Mouse (Mus musculus) right cerebral cortex, postnatal 10 days (tissue): ENCODE measurements around the gene Lingo3.
A peak's percentile ranks its signal among the peaks of the same experiment; 100 is the strongest.

ENCODE experiments used
- DNase-seq, 2 experiments: peaks; one replicate each; pipeline ENCODE4 v3.0.0; 2021; ENCODE audit warnings: low spot score in 2 of 2

Lingo3 gene

GRCm38 (mm10) chr10:80843931-80844547, at the start of gene Lingo3:
Lingo3 (minus strand) TSS chr10:80844039.
- peak; percentile 77 to 80 for DNase-seq

GRCm38 (mm10) chr10:80887181-80887580, 43.3 kb upstream of the Lingo3 start:
- peak in 1 of 2 experiments; percentile 28 for DNase-seq

DNA sequence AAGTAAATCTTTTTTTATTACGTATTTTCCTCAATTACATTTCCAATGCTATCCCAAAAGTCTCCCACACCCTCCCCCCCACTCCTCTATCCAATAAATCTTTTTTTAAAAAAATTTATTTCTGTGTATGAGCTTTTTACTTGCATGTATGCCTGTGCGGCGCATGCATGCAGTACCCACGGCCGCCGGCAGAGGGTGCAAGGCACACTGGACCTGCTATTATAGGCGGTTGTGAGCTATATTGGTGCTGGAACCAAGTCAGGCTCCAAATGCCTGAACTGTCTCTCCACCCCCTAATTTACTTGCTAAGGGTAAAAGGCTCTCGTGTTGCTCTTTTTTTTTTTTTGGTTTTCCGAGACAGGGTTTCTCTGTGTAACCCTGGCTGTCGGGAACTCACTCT, 37.5 kb upstream of the Lingo3 start:
- DNase-seq: peak; percentile 80

GRCm38 (mm10) chr10:80880901-80881300, 37.1 kb upstream of the Lingo3 start:
- DNase-seq: no peak

- peak in 1 of 2 experiments; percentile 77 for DNase-seq
Measured at GRCm38 (mm10) chr10:80880131-80880641, 36.3 kb upstream of the Lingo3 start.

- no peak for DNase-seq
Measured at GRCm38 (mm10) chr10:80876594-80876993, 32.8 kb upstream of the Lingo3 start.

GRCm38 (mm10) chr10:80876028-80876427, 32.2 kb upstream of the Lingo3 start:
- peak in 1 of 2 experiments; percentile 72 for DNase-seq

DNA sequence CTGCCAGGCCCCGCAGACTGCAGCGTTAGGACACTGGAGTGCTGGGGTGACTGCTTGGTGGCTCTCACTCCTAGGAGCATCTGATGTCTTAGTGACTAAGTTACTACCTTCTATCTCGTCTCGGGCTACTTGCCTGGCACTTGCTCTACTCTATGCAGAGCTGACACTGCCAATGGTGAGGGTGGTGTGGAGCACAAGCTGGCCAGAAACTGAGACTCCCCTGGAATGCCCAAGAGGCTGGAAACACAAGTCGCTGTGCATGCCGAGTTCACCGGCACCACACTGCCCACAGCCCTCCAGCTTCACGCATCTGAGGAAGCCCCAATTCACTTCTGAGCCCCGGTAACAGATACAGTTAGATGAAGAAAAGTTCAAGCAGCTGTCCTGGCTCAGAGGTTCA, 30.2 kb upstream of the Lingo3 start:
- DNase-seq: peak in 1 of 2 experiments; percentile 22

GRCm38 (mm10) chr10:80871581-80871980, 27.7 kb upstream of the Lingo3 start, which contains the start of gene Tmprss9:
Tmprss9 (plus strand) TSS chr10:80871848.
- DNase-seq: no peak

GRCm38 (mm10) chr10:80870993-80871392, 27.2 kb upstream of the Lingo3 start:
- no peak for DNase-seq

- no peak for DNase-seq
Measured at GRCm38 (mm10) chr10:80864446-80864845, 20.6 kb upstream of the Lingo3 start.

DNA sequence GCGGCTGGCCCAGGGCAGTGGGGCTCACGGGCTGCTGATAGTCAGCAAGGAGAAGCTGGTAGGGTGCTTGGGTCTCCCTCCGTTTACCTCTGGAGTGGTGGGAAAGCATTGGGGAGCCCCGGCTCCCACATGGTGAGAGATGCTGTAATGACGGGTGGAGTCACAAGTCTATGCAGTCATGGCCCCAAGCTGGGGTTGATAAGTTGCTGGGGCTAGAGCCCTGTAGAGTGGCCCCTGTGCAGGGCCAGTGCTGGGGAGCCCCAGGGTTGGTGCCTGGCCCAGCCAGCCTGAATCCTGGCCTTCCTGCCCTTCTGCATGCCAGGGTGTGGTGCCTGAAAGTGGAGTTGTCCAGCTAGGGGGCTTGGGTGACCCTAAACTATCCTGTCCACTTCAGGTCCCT, 18.5 kb upstream of the Lingo3 start:
- no peak for DNase-seq

- no peak for DNase-seq
Measured at GRCm38 (mm10) chr10:80858350-80858935, 14.6 kb upstream of the Lingo3 start.

DNA sequence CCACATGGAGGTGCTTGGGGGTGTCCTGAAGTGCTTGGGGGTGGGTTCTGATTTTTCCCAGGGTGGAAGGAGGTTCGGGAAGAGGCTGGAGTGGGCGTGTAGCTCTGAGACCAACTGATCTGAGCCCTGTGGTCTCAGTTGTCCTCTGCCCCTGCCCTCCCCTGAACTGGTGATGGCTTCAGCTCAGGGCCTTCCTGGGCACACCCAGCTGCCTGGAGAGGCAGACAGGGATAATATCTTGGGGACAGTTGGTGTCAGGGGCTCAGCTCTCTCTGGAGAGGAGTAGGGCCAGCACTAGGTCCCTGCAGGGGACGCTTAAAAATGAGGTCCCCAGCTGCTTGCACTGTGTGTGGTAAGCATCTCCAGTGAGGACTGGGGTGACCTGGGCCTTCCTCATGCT, 14.0 kb upstream of the Lingo3 start:
- DNase-seq: no peak

DNA sequence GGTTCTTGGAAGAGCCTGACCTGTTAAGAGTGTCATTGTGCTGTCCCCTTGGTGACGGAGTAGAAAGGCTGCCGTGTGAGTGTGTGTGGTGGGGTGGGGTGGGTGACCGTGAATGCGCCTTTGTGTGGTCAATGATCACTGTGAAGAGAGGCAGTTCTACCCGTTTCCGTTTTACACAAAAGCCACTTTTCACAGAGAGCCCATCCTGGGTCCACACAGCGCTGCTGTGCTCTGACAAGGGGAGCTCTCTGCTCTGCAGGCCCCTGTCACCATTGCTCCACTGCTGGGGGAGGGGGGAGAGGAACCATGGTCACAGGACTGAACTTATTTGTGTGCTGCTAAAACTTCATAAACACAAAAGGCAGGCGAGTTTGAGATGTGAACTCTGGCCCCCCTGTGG, 13.5 kb upstream of the Lingo3 start:
- peak in 1 of 2 experiments; percentile 51 for DNase-seq

GRCm38 (mm10) chr10:80856908-80857307, 13.1 kb upstream of the Lingo3 start:
- DNase-seq: no peak

- peak; percentile 61 to 78 for DNase-seq
Measured at GRCm38 (mm10) chr10:80856267-80856666, 12.4 kb upstream of the Lingo3 start.

GRCm38 (mm10) chr10:80855749-80856073, 11.9 kb upstream of the Lingo3 start:
- DNase-seq: no peak

- DNase-seq: peak; percentile 97 to 98
Measured at GRCm38 (mm10) chr10:80854913-80855748, 11.3 kb upstream of the Lingo3 start, which contains the start of the genes Lsm7 and Sppl2b. Lsm7 (minus strand) TSS chr10:80855209. Sppl2b (plus strand) TSS chr10:80855275.

- peak in 1 of 2 experiments; percentile 55 for DNase-seq
Measured at GRCm38 (mm10) chr10:80848571-80848970, 4.7 kb upstream of the Lingo3 start.

DNA sequence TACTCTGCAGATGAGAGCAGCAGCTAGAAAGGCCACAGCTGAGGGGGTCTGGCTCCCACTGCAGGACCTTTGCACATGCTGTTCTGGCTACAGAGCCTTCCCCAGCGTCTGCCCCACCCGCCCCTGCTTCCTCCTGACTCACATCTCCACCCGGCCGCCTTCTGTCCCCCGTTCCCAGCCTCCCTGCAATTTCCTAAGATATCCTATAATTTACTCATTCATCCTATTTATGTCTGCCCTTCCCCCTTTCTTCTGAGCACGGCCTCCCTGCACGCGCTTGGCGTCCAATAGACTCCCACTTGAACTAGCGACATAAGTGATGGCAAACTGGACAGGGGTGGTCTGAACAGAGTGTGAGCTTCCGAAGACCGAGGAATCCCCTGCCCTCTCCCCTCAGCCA, 1.9 kb upstream of the Lingo3 start:
- no peak for DNase-seq

DNA sequence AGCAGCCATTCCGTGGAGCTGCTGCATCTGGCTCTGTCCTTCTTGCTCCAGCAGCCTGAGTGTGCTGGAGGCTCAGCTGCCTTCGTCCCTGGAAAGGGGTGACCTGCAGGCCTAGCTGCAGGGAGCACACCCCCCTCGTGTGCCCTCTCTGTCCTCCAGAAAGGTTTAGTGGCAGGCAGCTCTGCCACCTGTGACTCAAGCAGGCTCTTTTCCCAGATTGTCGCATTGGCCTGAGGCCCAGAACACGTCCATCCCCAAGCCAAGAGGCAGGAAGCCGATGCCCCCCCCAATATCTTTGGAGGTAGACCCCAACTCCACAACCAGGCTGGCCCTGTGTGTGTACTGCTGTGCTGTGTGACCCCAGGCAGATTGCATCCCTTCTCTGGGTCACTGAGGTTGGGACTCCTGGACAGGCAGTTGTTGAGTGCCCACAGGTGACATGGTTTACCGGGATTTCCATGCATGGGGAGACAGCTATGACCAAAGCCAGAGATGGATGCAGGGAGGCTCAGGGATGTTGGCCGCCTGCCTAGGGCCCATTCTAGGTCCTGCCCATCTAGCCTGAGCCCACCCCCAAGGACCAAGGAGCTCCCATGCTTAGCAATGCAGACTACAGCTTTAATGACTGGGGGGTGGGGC, 1.3 kb upstream of the Lingo3 start:
- no peak for DNase-seq
